Mouse (Mus musculus) cerebellum, postnatal 36 days (tissue): Measurements from ENCODE around the gene H2-Ab1.
"Not testable (repeated sequence)": the region's sequence is repeated elsewhere in the genome, so short reads cannot be mapped to it uniquely, and the experiment has no call there.

Experiments used
- DNase-seq, 2 experiments: peaks; one replicate each; pipeline ENCODE4 v3.0.0; 2021 to 2022; ENCODE audit warnings: mixed read lengths in 2 of 2

The H2-Ab1 gene

DNA sequence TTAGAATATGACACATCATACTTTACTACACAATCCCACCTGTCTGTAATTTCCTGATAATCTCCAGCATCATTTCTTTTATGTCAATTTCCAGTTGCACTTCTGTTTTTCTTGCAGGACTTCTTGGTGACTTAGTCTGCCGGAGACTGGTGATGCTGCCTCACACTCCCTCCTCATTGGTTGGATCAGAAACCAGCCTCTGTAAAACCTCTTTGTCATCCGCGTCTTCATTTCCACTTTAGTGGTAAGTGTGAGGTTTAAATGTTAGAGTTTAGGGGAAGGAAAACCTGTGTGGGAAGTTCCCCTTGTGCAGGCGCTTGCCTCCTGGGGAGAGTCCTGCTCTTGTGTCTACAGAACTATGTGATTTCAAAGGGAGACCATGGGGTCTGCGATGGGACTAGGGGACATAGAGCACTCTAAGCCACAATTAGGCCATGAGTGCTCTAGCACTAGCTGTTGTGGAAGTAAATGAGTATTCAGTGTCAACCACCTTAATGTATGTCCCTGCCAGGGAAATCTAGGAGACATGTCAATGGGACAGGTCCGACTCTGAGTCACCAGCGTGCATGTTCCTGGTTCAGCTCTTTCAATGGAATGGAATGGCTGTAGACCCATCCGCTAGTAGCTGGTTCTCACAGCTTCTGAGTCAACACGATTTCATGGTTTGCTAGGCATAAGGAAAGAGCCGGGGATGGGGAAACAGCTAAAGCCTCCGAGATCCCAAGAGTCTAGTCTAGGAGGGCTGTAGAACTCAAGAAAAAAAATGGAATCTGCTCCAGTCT, at the start of gene H2-Ab1:
H2-Ab1 (plus strand) TSS at position 96 of the 782 bp plus-strand sequence.
- peak; percentile 37 to 45 for DNase-seq

DNA sequence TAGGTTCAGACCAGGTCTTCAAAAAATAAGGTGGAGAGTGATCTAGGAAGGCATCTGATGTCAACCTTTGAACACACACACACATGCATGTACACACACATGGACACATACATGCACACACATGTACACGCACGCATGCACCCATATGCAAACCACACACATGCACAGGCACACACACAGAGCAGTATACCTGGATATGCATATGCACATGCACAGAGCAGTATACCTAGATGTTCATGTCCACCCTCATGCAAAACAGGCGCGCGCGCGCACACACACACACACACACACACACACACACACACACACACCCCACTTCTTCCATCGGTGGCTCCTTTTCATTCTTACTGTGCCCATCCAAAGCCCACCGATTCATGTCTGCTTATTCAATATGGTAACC, 49.6 kb upstream of the H2-Ab1 start:
- no peak for DNase-seq

DNA sequence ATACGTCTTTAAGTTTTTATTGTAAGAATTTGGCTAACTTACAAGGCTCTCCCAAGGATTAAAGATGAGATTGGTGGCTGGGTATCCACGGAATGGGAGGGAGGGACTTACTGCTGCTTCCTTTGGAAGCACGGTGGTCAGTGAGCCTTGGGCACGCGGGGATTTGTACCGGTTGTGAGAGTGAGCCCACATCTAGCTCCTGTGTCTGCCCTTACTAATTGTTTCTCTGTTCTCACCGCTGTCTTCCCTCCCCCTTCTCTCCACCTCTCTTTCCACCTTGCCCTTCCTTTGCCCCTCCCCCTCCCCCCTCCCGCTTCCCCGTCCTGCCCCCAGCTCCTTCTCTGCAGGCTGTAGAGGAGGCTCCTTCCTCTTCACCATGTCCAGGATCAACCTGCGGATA, 49.1 kb upstream of the H2-Ab1 start:
- no peak for DNase-seq

DNA sequence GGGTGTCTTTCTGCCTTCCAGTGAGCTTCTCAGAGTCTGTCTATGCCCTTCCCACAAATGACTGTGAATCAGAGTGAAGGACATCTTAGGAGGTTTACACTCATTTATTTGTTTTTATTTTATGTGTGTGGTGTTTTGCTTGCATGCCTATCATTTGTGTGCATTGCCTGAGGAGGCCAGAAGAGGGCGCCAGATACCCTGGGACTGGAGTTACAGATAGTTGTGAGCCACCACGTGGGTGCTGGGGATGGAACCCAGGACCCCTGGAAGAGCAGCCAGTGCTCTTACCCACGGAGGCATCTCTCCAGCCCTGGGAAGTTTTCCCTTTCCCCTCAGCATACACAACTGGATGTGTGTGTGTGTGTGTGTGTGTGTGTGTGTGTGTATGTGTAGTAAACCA, 47.8 kb upstream of the H2-Ab1 start:
- no peak for DNase-seq

DNA sequence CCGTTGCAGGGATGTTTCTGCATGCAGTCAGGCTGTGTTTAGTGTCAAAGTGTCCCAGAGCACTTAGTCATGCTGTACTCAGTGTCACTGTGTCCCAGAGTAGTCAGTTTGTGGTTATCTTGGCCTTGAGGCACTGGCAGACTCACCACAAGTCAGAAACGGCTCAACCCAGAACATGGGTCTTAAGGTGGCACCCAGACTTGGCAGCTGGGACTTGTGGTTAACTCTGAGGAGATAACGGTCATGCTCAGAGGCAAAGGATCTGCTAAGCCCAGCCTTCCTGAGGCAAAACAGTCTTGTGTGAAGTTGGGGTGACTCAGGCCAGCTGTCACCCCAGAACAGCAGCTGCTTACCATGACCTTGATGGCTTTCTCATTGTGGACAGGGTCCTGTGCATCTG, 46.9 kb upstream of the H2-Ab1 start:
- DNase-seq: no peak

DNA sequence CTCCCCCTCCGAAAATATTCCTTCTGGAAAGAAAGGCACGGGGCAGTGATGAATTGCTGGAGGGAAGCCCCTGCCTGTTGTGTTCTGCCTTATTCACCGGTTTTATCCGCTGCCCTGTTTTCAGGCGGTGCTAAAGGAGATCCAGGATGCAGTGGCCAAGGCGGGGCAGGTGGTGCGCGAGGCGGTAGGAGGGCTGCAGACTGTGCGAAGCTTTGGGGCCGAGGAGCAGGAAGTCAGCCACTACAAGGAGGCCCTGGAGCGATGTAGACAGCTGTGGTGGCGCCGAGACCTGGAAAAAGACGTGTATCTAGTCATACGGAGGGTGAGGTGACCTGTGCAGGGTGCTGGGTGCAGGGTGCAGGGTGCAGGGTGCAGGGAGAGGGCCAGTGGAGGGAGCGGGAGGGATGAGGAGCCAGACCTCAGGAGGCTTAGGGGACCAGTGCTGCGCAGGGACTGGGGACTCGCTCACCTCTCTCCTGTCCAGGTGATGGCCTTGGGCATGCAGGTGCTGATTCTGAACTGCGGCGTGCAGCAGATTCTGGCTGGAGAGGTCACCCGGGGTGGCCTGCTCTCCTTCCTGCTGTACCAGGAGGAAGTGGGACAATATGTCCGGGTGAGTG, 45.6 kb upstream of the H2-Ab1 start:
- DNase-seq: no peak

DNA sequence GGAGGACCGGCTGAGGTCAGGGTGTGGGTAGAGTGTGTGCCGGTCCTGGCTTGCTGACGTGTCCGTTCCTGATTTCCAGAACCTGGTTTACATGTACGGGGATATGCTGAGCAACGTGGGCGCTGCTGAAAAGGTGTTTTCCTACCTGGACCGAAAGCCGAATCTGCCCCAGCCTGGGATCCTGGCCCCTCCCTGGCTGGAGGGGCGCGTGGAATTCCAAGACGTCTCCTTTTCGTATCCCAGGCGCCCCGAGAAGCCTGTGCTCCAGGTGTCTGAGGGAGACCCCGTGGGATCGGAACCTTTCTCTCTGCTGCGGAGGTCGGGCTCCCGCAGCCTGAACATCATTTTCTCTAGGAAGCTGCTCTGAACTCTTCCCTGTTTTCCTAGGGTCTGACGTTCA, 43.6 kb upstream of the H2-Ab1 start:
- no peak for DNase-seq

DNA sequence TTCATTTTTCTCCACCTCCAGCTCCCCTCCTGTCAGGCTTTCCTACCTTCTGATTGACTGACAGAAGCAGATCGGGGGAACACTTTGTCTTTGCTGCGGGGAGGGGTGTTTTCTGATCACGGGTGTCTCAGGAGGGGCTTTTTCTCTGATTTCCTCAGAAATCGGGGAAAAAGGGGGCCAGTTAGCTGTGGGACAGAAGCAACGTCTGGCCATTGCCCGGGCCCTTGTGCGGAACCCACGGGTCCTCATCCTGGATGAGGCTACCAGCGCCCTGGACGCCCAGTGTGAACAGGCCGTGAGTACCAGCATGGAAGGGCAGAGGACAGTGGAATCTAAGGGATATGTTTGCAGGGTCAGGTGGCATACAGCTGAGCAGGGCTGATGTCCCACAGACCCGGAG, 42.3 kb upstream of the H2-Ab1 start:
- DNase-seq: no peak

DNA sequence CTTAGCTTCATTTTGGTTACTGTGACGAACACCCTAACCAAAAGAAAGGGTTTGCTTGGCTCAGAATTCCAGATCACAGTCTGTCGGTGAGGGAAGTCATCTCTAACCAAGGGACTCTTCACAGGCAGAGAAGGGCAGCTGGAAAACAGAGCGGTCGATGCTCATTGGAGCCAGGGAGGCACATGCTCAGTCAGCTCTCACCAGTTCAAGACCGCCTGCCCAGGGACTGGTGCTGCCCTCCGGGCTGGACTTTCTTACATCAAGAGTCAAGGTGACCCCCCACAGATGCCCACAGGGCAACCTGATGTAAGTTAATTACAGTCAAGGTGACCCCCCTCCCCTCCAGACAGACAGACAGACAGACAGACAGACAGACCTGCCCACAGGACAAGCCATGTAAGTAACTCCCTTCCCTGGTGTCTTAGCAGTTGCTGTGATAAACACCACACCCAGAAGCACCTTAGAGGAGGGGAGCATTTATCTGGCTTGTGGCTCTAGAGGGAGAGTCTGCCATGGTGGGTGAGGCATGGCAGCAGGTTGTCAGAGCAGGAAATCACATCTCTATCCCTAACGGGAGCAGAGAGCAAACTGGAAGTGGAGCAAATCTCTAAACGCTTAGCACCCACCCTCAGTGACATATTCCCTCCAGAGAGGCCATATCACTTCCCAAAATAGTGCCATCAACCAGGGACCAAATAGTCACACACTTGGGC, 40.1 kb upstream of the H2-Ab1 start:
- DNase-seq: no peak

DNA sequence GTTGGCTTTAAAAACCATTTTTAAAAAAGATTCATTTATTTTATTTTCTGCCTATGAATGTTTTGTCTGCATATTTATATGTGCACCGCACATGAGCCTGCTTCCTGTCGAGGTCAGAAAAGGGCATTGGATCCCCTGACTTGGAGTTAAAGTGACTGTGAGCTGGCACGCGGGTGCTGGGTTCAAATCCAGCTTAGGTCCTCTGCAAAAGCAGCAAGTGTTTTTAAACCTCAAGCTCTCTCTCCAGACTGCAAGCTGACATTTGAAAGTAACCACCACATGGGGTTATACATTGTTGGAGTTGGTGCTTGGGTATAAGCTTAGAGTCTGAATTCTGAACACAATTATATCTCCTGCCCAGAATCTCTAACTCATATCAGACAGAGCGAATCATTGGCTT, 39.5 kb upstream of the H2-Ab1 start:
- no peak for DNase-seq

DNA sequence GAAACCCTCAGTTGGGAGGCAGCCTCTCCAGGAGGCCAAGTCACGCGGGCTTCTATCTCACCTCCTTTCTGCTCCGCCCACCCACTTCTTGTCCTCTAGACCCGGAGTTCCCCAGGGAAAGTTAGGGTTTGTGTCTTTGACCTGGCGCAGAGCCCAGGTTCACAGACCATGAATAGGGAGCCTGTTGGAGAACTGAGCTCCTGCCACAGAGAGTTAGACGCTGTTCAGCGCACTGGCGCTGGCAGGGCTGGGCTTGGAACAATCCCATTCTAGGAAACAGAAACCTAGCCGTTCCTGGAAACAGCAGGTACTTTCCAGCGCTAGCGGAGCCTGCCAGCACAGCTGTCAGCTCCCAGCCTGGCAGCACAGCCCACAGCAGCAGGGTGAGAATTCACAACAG, 38.8 kb upstream of the H2-Ab1 start:
- DNase-seq: no peak

DNA sequence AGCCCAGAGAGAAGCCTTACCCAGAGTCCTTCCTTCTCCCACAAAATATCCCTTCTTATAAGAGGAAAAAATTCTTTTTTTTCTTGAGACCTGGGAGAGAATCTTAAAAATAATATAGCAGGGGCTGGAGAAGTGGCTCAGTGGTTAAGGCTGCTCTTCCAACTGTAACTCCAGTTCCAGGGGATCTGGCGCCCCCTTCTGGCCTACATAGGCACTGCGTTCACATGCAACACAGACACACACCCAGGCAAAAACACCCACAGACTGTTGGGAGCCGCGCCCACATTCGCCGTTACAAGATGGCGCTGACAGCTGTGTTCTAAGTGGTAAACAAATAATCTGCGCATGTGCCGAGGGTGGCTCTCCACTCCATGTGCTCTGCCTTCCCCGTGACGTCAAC, 38.4 kb upstream of the H2-Ab1 start:
- DNase-seq: not testable (repeated sequence)

DNA sequence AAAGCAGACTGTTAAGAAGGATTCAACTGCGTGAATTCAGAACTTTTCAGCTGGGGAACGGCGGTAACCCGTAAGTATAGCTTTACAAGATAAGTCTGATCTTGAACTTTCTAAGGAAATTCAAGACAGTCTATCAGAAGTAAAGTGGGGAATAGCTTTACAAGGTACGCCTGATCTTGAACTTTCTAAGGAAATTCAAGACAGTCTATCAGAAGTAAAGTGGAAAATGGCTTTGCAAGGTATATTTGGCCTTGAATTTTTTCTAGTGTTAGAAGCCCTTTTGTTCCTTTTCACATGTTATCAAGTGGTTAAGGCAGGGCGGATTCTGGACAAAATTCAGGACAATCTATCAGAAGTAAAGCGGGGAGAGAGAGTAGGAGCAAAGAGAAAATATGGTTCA, 37.7 kb upstream of the H2-Ab1 start:
- DNase-seq: not testable (repeated sequence)

DNA sequence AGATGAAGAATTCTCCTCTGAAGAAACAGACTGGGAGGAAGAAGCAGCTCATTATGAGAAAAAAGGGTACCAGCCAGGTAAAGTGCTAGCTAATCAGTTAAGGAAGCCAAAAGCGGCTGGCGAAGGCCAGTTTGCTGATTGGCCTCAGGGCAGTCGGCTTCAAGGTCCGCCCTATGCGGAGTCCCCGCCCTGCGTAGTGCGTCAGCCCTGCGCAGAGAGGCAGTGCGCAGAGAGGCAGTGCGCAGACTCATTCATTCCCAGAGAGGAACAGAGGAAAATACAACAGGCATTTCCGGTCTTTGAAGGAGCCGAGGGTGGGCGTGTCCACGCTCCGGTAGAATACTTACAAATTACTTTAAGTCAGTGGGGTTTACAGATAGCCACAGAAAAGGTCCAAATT, 37.1 kb upstream of the H2-Ab1 start:
- not testable (repeated sequence) for DNase-seq

DNA sequence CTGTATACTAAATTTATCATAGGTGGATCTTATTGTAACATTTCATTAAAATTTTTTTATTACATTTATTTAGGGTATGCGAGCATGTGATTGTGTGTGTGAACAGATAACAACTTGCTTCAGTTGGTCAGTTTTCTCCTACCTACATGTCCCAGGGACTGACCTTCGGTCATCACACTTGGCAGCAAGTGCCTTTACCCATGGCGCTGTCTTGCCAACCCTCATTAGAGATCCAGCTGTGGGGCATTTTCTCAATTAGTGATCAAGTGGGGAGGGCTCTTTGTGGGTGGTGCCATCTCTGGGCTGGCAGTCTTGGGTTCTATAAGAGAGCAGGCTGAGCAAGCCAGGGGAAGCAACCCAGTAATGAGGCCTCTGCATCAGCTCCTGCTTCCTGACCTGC, 32.7 kb upstream of the H2-Ab1 start:
- DNase-seq: no peak

DNA sequence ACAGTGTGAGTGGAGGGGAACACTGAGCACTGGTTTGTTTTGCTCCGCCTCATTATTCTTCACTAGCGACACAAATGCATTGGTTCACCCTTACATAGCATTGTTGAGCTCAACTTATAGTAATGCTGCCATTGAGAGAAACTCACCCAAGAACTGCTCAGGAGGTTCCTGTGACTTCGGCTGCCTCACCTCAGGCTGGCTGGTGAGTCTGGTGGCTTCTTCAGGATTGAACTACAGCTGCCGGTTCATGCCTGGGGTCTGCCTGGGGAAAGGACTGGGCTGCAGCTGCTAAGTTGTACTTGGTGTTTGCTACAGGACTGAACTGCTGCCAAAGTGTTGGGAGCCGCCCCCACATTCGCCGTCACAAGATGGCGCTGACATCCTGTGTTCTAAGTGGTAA, 32.1 kb upstream of the H2-Ab1 start:
- DNase-seq: no peak

DNA sequence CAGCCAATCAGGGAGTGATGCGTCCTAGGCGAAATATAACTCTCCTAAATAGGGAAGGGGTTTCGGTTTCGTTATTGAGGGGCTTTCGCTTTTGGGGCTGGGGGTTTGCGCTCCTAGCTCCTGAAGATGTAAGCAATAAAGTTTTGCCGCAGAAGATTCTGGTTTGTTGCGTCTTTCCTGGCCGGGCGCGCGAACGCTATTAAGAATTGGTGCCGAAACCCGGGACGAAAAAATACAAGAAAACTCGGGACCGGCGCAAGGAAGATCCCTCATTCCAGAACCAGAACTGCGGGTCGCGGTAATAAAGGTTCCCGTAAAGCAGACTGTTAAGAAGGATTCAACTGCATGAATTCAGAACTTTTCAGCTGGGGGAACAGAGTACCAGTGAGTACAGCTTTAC, 31.6 kb upstream of the H2-Ab1 start:
- not testable (repeated sequence) for DNase-seq

DNA sequence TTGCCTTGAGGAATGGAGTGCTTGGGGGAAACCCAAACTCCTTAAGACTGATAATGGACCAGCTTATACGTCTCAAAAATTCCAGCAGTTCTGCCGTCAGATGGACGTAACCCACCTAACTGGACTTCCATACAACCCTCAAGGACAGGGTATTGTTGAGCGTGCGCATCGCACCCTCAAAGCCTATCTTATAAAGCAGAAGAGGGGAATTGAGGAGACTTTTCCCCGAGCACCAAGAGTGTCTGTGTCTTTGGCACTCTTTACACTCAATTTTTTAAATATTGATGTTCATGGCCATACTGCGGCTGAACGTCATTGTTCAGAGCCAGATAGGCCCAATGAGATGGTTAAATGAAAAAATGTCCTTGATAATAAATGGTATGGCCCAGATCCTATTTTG, 26.5 kb upstream of the H2-Ab1 start:
- DNase-seq: not testable (repeated sequence)

DNA sequence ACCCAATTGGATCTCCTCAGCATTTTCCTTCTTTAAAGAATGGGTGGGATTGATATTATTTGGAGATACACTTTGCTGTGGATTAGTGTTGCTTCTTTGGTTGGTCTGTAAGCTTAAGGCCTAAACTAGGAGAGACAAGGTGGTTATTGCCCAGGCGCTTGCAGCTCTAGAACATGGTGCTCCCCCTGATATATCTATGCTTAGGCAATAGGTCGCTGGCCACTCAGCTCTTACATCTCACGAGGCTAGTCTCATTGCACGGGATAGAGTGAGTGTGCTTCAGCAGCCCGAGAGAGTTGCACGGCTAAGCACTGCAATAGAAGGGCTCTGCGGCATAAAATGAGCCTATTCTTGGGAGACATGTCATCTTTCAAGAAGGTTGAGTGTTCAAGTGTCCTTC, 25.5 kb upstream of the H2-Ab1 start:
- DNase-seq: not testable (repeated sequence)

DNA sequence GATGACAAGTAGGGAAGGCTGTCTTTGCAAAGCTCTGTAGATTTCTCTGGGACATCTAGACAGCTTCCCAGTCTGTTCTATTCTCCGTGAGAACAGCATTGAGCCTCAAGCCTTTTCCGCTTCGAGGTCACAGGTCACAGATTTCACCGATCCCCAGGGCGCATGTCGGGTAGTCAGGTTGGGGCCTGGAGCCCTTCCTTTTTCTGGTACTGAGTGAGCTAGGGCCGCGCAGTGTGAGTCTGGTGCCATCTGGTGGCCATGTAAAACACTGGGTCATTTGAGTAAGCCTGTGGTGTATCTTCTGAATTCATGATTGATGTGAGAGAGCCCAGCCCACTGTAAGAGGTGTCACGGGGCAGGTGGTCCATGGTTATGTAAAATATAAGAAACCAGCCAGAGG, 22.6 kb upstream of the H2-Ab1 start:
- peak; percentile 58 to 59 for DNase-seq

DNA sequence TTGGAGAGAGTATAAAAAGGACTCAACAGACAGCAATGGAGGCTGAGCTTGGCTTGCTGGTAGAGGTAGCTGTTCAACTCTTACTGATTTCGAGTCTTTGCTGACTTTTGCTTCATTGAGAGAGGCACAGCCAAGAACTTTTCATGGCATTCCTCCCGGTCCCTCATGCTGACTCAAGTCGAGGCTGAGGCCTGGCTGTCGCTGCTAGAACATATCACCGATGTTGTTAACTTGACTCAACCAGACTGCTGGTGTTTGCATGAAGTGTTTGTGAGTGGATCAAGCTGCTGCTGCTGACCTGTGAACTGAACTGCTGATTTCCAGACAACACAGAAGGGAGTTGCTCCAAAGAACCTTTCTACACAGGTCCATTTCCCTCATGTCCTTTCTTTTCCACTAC, 20.8 kb upstream of the H2-Ab1 start:
- DNase-seq: no peak

DNA sequence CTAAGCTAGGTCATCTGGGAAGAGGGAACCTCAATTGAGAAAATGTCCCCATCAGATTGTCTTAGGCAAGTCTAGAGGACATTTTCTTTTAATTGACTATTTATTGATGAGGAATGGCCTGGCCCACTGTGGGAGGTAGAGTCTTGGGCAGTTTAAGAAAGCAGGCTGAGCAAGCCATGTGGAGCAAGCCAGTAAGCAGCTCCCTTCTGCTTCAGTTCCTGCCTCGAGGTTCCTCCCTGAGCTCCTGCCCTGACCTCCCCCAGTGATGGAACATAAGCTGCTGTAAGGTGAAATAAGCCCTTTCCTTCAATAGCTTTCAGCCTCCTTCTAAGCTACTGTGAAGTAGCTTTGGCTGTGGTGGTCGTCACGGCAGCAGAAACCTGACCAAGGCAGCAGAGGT, 19.7 kb upstream of the H2-Ab1 start:
- no peak for DNase-seq

DNA sequence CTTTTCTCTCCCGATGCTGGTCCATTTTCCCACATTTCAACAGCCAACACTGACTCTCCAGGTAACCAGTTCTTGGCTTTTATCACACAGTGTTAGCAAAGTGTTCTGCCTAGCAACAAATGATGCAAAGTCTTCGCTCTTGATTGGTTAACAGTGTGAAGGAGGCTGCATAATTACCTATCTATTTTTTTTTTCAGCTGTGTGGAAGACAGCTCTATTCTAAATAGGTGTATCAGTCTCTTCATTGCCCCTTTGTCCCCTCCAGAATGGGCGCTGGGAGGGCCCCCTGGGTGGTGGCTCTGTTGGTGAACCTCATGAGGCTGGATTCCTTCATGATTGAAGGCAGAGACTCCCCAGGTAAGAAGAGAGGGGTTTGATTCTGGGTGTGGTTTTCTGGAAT, 18.8 kb upstream of the H2-Ab1 start, which contains the start of gene H2-Ob:
H2-Ob (plus strand) TSS at position 198 of the 400 bp plus-strand sequence.
- DNase-seq: no peak

DNA sequence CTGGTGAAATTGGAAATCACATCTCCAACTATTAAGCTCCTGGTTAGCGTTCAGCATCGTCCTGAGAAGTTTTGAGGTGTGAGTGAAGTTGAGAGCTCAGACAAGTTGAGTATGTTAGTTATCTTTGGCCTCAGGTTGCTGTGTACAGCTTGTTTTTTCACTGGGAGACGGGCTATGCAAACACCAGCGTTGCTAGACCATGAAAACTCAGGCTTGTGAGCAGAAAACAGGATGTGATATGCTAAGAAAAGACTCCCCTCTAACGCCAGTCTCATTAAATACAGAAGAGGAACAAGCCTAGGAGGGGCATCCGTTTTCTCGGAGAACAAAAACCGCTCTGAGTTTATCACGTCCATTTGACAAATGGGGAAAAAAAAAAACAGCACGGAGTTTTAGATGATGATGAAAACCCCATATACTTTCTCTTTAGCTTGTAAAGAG, 17.9 kb upstream of the H2-Ab1 start:
- DNase-seq: no peak
